Mouse (Mus musculus) liver, embryonic 11.5 days (tissue): Measurements from ENCODE around the gene Mia. TPM values are rescaled to one million over a fixed set of nuclear protein-coding genes. Genes with fewer than 3 reads are reported as not detected.

Source experiments
- ATAC-seq: fragments of 200-750 bp; cut with Nextera tagmentation; replicated peaks from 2 replicates; pipeline ENCODE4 v1.8.0; 2017; ENCODE audit warnings: moderate number of reproducible peaks, mild to moderate bottlenecking, moderate TSS enrichment, moderate library complexity; ENCODE audit not compliant: low FRiP score
- DNase-seq: peaks from one replicate; pipeline ENCODE4 v3.0.0-alpha.2; 2017; ENCODE audit warnings: low spot score
- H3K27ac ChIP-seq: fragments of 300-500 bp; sonication (generic); 2 replicates; pipeline ENCODE4 v1.5.1; 2014; ENCODE audit warnings: mild to moderate bottlenecking, low read depth, low read length, control low read depth
- H3K27me3 ChIP-seq: fragments of 300-500 bp; sonication (generic); replicated peaks from 2 replicates; pipeline ENCODE4 v1.6.1; 2014; ENCODE audit warnings: low read length, mixed read lengths; ENCODE audit not compliant: control insufficient read depth, insufficient read depth
- H3K36me3 ChIP-seq: fragments of 300-500 bp; sonication (generic); 2 replicates; pipeline ENCODE4 v1.6.1; 2014; ENCODE audit warnings: mild to moderate bottlenecking, low read length, moderate library complexity, mixed read lengths; ENCODE audit not compliant: control insufficient read depth, insufficient read depth
- H3K4me1 ChIP-seq: fragments of 300-500 bp; sonication (generic); replicated peaks from 2 replicates; pipeline ENCODE4 v1.6.1; 2014; ENCODE audit warnings: low read length, mixed read lengths; ENCODE audit not compliant: control insufficient read depth, insufficient read depth
- H3K4me2 ChIP-seq: fragments of 300-500 bp; sonication (generic); 2 replicates; pipeline ENCODE4 v1.6.1; 2014; ENCODE audit warnings: mild to moderate bottlenecking, control low read depth, moderate library complexity
- H3K4me3 ChIP-seq: fragments of 300-500 bp; sonication (generic); 2 replicates; pipeline ENCODE4 v1.5.1; 2014; ENCODE audit warnings: low read depth, low read length, control low read depth
- H3K9ac ChIP-seq: fragments of 300-500 bp; sonication (generic); 2 replicates; pipeline ENCODE4 v1.6.1; 2014; ENCODE audit warnings: low read depth, low read length, control low read depth
- H3K9me3 ChIP-seq: fragments of 300-500 bp; sonication (generic); 2 replicates; pipeline ENCODE4 v1.6.1; 2016; ENCODE audit warnings: low read length, inconsistent platforms, mixed read lengths; ENCODE audit not compliant: control insufficient read depth
- WGBS: fragments of 180-500 bp; shearing (Covaris S2); extraction: QIAGEN DNeasy Blood & Tissue Kit; methylation state at CpG from one replicate; pipeline ENCODE4 v1.1.7; 2014; 5-methylcytosine and 5-hydroxymethylcytosine counted together
- polyA plus RNA-seq: library from polyadenylated mRNA; unstranded; fragments of >200 nt; fragmentation: Nextera tagmentation; extraction: Ambion mirVana; gene quantifications from 2 replicates; pipeline ENCODE4 v1.2.1, GENCODE M21; 2014

Mia gene
- polyA plus RNA-seq, 1 experiment from 2014 or later = 0.73 TPM

- H3K4me3 ChIP-seq = peak within 1 kb of the TSS; percentile 78
Measured at GRCm38 (mm10) chr7:27195681-27196611, 15.0 kb upstream of the Mia start, which contains the start of the genes BC024978 and Snrpa. TSS of gene BC024978 (plus strand) at chr7:27195781. TSS of gene Snrpa (minus strand) at chr7:27196271.

GRCm38 (mm10) chr7:27193731-27194130 is 12.8 kb upstream of the Mia start:
- no peak overlapping the region for H3K9ac ChIP-seq

More at GRCm38 (mm10) chr7:27195681-27196611, 15.0 kb upstream of the Mia start, which contains the start of the genes BC024978 and Snrpa:
- Histone ChIP-seq H3K27me3 (no peaks in the 10 kb centered on the region), H3K36me3 (peaks cover 31% of the 10 kb centered on the region), H3K9ac (peak within 1 kb of the TSS; percentile 91), H3K4me2 (peak within 1 kb of the TSS; percentile 89), H3K4me1 (peaks cover 19% of the 10 kb centered on the region), H3K9me3 (no peaks in the 10 kb centered on the region), H3K27ac (peak within 1 kb of the TSS; percentile 99)
- WGBS = under 1% methylated on average over 64 of the region's 64 CpGs
- DNase-seq = peak; percentile 92
- ATAC-seq = peak; percentile 98

GRCm38 (mm10) chr7:27192434-27192833 is 11.5 kb upstream of the Mia start:
- Histone ChIP-seq H3K4me2 (no peak overlapping the region), H3K9ac (no peak overlapping the region), H3K4me3 (no peak overlapping the region), H3K4me1 (peaks cover 19% of the 10 kb centered on the region), H3K9me3 (no peaks in the 10 kb centered on the region), H3K27ac (no peak overlapping the region), H3K36me3 (peaks cover 66% of the 10 kb centered on the region), H3K27me3 (no peaks in the 10 kb centered on the region)
- DNase-seq (no peak), ATAC-seq (no peak)
- 95% methylated on average over 5 of the region's 5 CpGs for WGBS

More at GRCm38 (mm10) chr7:27193731-27194130, 12.8 kb upstream of the Mia start:
- Histone ChIP-seq H3K27me3 (no peaks in the 10 kb centered on the region), H3K9me3 (no peaks in the 10 kb centered on the region), H3K36me3 (peaks cover 53% of the 10 kb centered on the region), H3K4me2 (peak overlapping the region; percentile 89; the same call in 1 of the 2 replicates), H3K4me1 (peaks cover 19% of the 10 kb centered on the region), H3K27ac (no peak overlapping the region), H3K4me3 (peak overlapping the region; percentile 20; the same call in 1 of the 2 replicates)
- DNase-seq = no peak
- ATAC-seq = no peak
- 77% methylated on average over 4 of the region's 4 CpGs for WGBS

GRCm38 (mm10) chr7:27189271-27189931 is 8.4 kb upstream of the Mia start:
- H3K9me3 ChIP-seq = no peaks in the 10 kb centered on the region
- no peak overlapping the region for H3K4me3 ChIP-seq
- no peak overlapping the region for H3K9ac ChIP-seq
- no peaks in the 10 kb centered on the region for H3K27me3 ChIP-seq
- no peak for DNase-seq
- ATAC-seq = no peak
- 98% methylated on average over 10 of the region's 10 CpGs for WGBS
- no peak overlapping the region for H3K27ac ChIP-seq
- H3K4me1 ChIP-seq = peaks cover 5% of the 10 kb centered on the region
- H3K36me3 ChIP-seq = peaks cover 91% of the 10 kb centered on the region
- H3K4me2 ChIP-seq = no peak overlapping the region

- Histone ChIP-seq H3K9me3 (no peaks in the 10 kb centered on the region), H3K36me3 (peaks cover 63% of the 10 kb centered on the region), H3K27ac (no peak overlapping the region), H3K4me1 (no peaks in the 10 kb centered on the region), H3K4me2 (no peak overlapping the region), H3K27me3 (no peaks in the 10 kb centered on the region), H3K9ac (no peak overlapping the region), H3K4me3 (no peak overlapping the region)
- ATAC-seq = no peak
- no peak for DNase-seq
- 91% methylated on average over 5 of the region's 5 CpGs for WGBS
Measured at GRCm38 (mm10) chr7:27185986-27186385, 5.0 kb upstream of the Mia start.

- Histone ChIP-seq H3K4me1 (peaks cover 2% of the 10 kb centered on the region; the same call in 1 of the 2 replicates), H3K9me3 (no peaks in the 10 kb centered on the region), H3K27me3 (no peaks in the 10 kb centered on the region), H3K27ac (no peak overlapping the region), H3K9ac (no peak overlapping the region), H3K4me2 (no peak overlapping the region), H3K4me3 (no peak overlapping the region), H3K36me3 (peaks cover 53% of the 10 kb centered on the region)
- ATAC-seq (peak; percentile 46; the same call in 1 of the 2 replicates), DNase-seq (peak; percentile 68)
- WGBS = 38% methylated on average over 3 of the region's 3 CpGs
Measured at GRCm38 (mm10) chr7:27184964-27185363, 4.0 kb upstream of the Mia start.

GRCm38 (mm10) chr7:27182498-27182897 is 1.5 kb upstream of the Mia start:
- 93% methylated on average over 1 of the region's 1 CpGs for WGBS
- ATAC-seq (no peak), DNase-seq (no peak)
- Histone ChIP-seq H3K9me3 (no peaks in the 10 kb centered on the region), H3K9ac (no peak overlapping the region), H3K4me3 (no peak overlapping the region), H3K4me1 (peaks cover 8% of the 10 kb centered on the region), H3K27ac (no peak overlapping the region), H3K36me3 (peaks cover 28% of the 10 kb centered on the region), H3K4me2 (no peak overlapping the region), H3K27me3 (no peaks in the 10 kb centered on the region)

GRCm38 (mm10) chr7:27180036-27180435 is 921 bp downstream of the Mia start:
- DNase-seq = no peak
- no peak overlapping the region for H3K4me3 ChIP-seq
- no peak overlapping the region for H3K4me2 ChIP-seq
- H3K9ac ChIP-seq = no peak overlapping the region
- WGBS = 85% methylated on average over 5 of the region's 5 CpGs
- H3K4me1 ChIP-seq = peaks cover 8% of the 10 kb centered on the region
- H3K36me3 ChIP-seq = peaks cover 7% of the 10 kb centered on the region
- H3K9me3 ChIP-seq = no peaks in the 10 kb centered on the region
- H3K27me3 ChIP-seq = no peaks in the 10 kb centered on the region
- peak overlapping the region; percentile 67; the same call in 1 of the 2 replicates for H3K27ac ChIP-seq
- no peak for ATAC-seq
